Mouse (Mus musculus) thymus, postnatal 14 days (tissue): ENCODE measurements around the gene Mrps22.
A peak's percentile ranks its signal among the peaks of the same experiment; 100 is the strongest.

Experiments used
- DNase-seq: peaks from one replicate; pipeline ENCODE4 v3.0.0; 2021

The Mrps22 gene

GRCm38 (mm10) chr9:98601156-98601836, at the start of gene Mrps22:
TSS of gene Mrps22 (minus strand) at chr9:98601660.
- DNase-seq: peak; percentile 82

GRCm38 (mm10) chr9:98650547-98650946, 49.1 kb upstream of the Mrps22 start:
- DNase-seq: no peak

GRCm38 (mm10) chr9:98647418-98647817, 46.0 kb upstream of the Mrps22 start:
- no peak for DNase-seq

- peak; percentile 34 for DNase-seq
Observed at GRCm38 (mm10) chr9:98645750-98646149, 44.3 kb upstream of the Mrps22 start.

- no peak for DNase-seq
Observed at GRCm38 (mm10) chr9:98642126-98642525, 40.7 kb upstream of the Mrps22 start.

- DNase-seq: no peak
Observed at GRCm38 (mm10) chr9:98633287-98634162, 32.1 kb upstream of the Mrps22 start.

GRCm38 (mm10) chr9:98628480-98628879, 27.0 kb upstream of the Mrps22 start:
- peak; percentile 30 for DNase-seq

GRCm38 (mm10) chr9:98604896-98605295, 3.4 kb upstream of the Mrps22 start:
- no peak for DNase-seq

- no peak for DNase-seq
Observed at GRCm38 (mm10) chr9:98601837-98602359, 438 bp upstream of the Mrps22 start.

GRCm38 (mm10) chr9:98600094-98600493, 1.4 kb downstream of the Mrps22 start:
- no peak for DNase-seq

- DNase-seq: no peak
Observed at GRCm38 (mm10) chr9:98583852-98584251, 17.6 kb downstream of the Mrps22 start.

- DNase-seq: peak; percentile 98
Observed at GRCm38 (mm10) chr9:98563137-98564126, 38.0 kb downstream of the Mrps22 start, which contains the start of gene Copb2. TSS of gene Copb2 (plus strand) at chr9:98563721.

- DNase-seq: no peak
Observed at GRCm38 (mm10) chr9:98544042-98544441, 57.4 kb downstream of the Mrps22 start.
